Mouse (Mus musculus) olfactory bulb, adult 2 months (tissue): ENCODE measurements around the gene Foxp1. TPM values are rescaled to one million over a fixed set of nuclear protein-coding genes. Genes with fewer than 3 reads are reported as not detected.
A peak's percentile ranks its signal among the peaks of the same experiment; 100 is the strongest.

Source experiments
- H3K27ac ChIP-seq: fragments of 200-500 bp; 2 replicates; pipeline ENCODE4 v1.5.1; 2012; ENCODE audit warnings: low read depth, low read length; ENCODE audit not compliant: insufficient read depth
- H3K4me1 ChIP-seq: fragments of 200-500 bp; 2 replicates; pipeline ENCODE4 v1.6.1; 2012; ENCODE audit warnings: low read length; ENCODE audit not compliant: control insufficient read depth, insufficient read depth
- H3K4me3 ChIP-seq: fragments of 200-500 bp; 2 replicates; pipeline ENCODE4 v1.5.1; 2012; ENCODE audit warnings: mild to moderate bottlenecking, low read depth, low read length, moderate library complexity; ENCODE audit not compliant: insufficient read depth
- CTCF ChIP-seq: fragments of 200-500 bp; IDR thresholded peaks from 2 replicates; pipeline ENCODE4 v1.5.1; 2012; ENCODE audit warnings: low read depth, mild to moderate bottlenecking, low read length, moderate library complexity; ENCODE audit not compliant: insufficient read depth
- POLR2A ChIP-seq: fragments of 200-500 bp; IDR thresholded peaks from 2 replicates; pipeline ENCODE4 v1.6.1; 2012; ENCODE audit warnings: mild to moderate bottlenecking, low read depth, low read length, moderate library complexity; ENCODE audit not compliant: insufficient read depth
- WGBS: fragments of 180-500 bp; shearing (Covaris S2); methylation state at CpG from one replicate; pipeline ENCODE4 v1.1.7; 2018; 5-methylcytosine and 5-hydroxymethylcytosine counted together
- polyA plus RNA-seq: library from polyadenylated mRNA; stranded (reverse); fragments of >200 nt; gene quantifications from 2 replicates; pipeline ENCODE4 v1.2.4, GENCODE M21; 2012; ENCODE audit warnings: low replicate concordance; ENCODE audit not compliant: missing spikeins, insufficient read depth, insufficient read length

The Foxp1 gene
- polyA plus RNA-seq, 1 experiment: not detected

DNA sequence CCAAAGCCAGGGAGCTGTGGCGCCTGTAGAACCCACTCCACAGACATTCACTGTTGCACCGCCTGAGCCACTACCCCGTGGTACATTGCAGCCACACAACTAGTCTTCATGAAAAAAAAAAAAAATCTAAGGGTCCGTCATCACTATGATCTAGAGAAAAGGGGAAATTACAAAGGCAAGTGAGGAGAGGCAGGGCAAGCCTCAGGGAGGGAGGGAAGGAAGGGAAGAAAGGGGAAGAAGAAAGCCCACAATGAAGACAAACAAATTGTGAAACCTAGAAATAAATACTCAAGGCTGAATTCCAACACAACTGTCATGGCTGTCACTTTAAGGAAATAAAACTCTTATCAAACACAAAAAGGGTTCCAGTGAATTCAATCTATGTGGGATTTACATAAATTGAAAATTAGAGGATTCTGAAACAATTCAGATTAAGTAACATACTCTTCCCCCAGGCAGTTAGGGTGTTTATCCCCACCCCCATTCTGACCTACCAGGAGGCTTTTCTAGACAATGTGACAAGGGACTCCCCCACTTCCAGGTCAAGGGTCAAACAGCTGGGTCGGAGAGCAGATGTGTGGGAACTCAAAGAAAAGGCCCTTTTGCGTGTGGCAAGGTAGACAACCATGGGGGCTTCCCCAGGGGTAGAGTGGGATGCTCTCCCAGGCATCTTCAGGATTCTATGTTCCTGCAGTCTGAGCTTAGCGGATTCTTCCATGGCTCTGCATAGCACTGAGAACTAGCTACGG lies 32.4 kb downstream of the Foxp1 start:
- no peak overlapping the region for H3K4me3 ChIP-seq
- H3K4me1 ChIP-seq: peaks cover 10% of the 10 kb centered on the region
- H3K27ac ChIP-seq: no peak overlapping the region
- TF ChIP-seq CTCF (no peak), POLR2A (no peak)
- 96% methylated on average over 8 of the region's 8 CpGs for WGBS

DNA sequence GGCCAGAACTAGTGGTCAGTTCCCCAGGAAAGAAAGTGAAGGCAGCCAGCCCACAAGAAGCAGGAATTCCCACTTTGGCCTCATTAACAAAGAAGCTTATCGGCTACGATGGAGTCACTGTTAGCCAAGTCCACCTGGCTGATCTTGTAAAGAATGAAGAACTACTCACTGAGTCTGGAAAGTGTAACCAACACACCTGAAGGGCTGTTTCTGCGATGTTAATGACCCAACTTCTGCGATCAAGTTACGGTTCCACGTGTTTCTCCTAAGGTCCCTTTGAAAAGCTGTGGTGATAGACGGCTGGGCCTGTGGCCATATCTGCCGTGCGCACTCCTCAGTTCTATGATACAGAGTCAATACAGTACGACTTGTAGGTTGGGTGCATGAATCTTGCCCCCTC lies 33.1 kb downstream of the Foxp1 start:
- WGBS: 92% methylated on average over 10 of the region's 10 CpGs
- no peak overlapping the region for H3K27ac ChIP-seq
- TF ChIP-seq CTCF: no peak
- no peak for TF ChIP-seq POLR2A
- H3K4me1 ChIP-seq: peaks cover 13% of the 10 kb centered on the region
- no peak overlapping the region for H3K4me3 ChIP-seq

DNA sequence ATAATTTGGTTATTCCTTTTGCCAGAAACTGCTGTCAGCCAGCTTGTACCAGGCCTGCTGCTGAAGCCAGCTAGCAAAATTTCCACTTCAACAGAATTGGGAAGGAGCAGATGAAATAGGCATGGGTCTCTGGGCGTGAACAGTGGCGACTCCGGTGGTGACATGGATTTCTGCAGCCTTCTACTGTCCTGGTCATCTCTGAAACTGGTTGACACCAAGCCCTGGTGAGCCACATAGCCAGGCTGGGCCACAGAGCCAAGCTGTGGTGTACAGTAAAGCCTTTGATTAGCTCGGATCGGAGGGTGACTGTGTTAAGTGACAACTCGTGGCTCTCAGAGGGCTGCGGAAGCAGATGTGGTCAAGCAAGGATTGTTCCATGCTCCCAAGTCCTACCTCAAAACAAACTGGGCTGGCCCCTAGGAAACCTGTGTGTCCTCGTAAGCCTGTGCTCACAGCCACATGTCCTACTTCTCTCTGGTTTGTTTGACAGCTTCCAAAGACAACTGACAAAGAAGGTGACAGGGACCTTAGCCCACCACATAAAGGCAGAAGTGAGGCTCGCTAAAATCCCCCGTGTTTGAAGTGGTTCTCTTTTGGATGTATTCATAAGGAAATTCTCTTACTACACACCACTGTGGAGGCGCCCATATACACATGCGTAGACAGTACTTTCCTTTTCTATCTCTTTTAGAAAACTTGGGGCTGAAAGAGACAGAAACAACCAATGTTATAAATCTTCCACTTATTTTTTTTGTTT lies 36.5 kb downstream of the Foxp1 start:
- TF ChIP-seq CTCF (no peak), POLR2A (no peak)
- WGBS: 57% methylated on average over 12 of the region's 12 CpGs
- Histone ChIP-seq H3K27ac (no peak overlapping the region), H3K4me3 (no peak overlapping the region), H3K4me1 (peaks cover 15% of the 10 kb centered on the region)

GRCm38 (mm10) chr6:99485217-99485883 lies 37.2 kb downstream of the Foxp1 start:
- peak overlapping the region; percentile 78 for H3K27ac ChIP-seq
- 6% methylated on average over 20 of the region's 20 CpGs for WGBS
- TF ChIP-seq POLR2A (no peak), CTCF (no peak)
- H3K4me1 ChIP-seq: peaks cover 15% of the 10 kb centered on the region
- H3K4me3 ChIP-seq: peak overlapping the region; percentile 24

GRCm38 (mm10) chr6:99484884-99485216 lies 37.7 kb downstream of the Foxp1 start:
- Histone ChIP-seq H3K27ac (peak overlapping the region; percentile 78), H3K4me3 (peak overlapping the region; percentile 24), H3K4me1 (peaks cover 15% of the 10 kb centered on the region)
- 13% methylated on average over 8 of the region's 8 CpGs for WGBS
- TF ChIP-seq CTCF: no peak

DNA sequence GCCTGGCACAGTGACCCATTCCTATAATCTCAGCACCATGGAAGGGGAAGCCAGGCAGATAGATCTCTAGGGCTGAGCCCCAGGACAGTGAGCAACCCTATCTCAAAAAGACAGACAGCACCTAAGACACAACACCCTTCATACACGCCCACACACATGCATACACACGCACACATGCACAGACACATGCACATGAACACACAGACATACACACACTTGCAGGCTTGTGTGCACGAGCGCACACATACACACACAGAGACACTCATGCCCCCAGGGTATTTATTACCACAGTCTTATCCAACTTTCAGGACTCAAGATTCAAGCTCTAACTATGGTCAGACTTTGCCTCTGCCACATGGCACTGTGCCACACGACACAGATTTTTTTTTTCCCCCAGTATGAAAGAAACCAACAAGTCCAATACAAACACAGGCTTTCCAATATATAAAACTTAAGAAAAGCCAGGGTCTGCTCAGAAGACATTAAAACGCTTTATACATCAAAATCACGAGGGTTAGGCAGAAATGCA lies 38.3 kb downstream of the Foxp1 start:
- Histone ChIP-seq H3K4me3 (no peak overlapping the region), H3K27ac (no peak overlapping the region), H3K4me1 (peaks cover 15% of the 10 kb centered on the region)
- 79% methylated on average over 7 of the region's 7 CpGs for WGBS
- TF ChIP-seq POLR2A: no peak
- no peak for TF ChIP-seq CTCF

DNA sequence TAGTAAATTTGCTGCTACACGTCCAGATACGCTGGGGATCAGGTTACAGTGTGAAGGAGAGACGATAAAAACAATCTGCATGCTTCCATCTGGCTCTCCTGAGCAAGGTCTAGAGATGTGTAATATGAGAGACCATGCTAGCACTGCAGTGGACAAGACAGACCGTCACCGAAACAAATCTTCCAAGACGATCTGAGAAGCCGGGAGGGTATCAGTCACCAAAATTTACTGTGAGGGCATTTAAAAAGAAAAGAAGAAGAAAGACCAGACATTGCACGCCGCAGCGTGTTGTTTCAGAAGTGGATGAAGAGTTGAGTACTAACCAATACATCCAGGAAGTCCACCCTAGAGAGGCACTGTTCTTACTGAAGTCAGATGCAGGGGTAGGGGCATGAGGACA lies 39.0 kb downstream of the Foxp1 start:
- WGBS: 95% methylated on average over 10 of the region's 10 CpGs
- TF ChIP-seq CTCF (no peak), POLR2A (no peak)
- H3K4me1 ChIP-seq: peaks cover 15% of the 10 kb centered on the region
- H3K27ac ChIP-seq: no peak overlapping the region
- H3K4me3 ChIP-seq: no peak overlapping the region

GRCm38 (mm10) chr6:99481568-99481967 lies 41.0 kb downstream of the Foxp1 start:
- H3K27ac ChIP-seq: no peak overlapping the region
- TF ChIP-seq POLR2A: no peak
- no peak for TF ChIP-seq CTCF
- H3K4me1 ChIP-seq: peaks cover 15% of the 10 kb centered on the region
- no peak overlapping the region for H3K4me3 ChIP-seq
- 45% methylated on average over 7 of the region's 7 CpGs for WGBS
